Mouse (Mus musculus) liver (tissue): ENCODE data around the gene D930020B18Rik.

Experiments
- DNase-seq: peaks from one replicate; pipeline ENCODE4 v3.0.0-alpha.2; 2020; ENCODE audit warnings: mixed read lengths

The D930020B18Rik gene

DNA sequence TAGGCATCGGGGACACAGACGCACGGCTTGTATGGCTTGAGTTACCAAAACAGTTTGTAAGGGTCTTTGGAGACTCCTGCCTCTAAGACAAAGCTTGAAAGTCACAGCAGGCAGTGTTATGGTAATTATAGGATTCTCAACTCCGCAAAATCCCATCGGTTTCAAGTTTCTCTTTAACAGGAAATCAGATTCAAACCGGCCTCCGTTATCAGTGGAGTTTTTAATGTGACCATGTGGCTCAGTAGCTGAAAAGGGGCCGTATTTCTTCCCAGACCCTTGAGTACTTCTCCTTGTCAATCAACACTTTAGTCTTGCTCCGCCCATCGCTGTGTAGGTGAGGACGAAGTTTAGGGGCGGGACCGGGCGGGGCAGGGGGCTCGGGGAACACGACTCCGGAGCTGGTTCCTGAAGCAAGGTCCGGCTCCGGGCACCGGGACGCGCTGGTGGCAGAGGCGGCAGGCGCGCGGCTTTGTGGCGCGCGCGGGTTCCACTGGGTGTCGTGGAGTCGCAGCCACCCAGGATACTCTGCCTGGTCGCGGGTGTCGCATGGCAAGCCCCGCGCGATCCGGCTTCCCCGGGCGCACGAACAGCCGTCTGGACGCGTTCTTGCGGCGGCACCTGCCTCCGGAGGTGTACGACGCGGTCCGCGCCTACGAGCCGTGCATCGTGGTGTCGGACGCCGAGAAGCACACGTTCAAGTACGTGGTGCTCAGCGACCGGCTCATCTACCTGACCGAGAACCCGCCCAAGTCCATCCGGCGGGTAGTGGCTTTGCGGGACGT is at the start of gene D930020B18Rik:
Gene D930020B18Rik, plus strand, starts transcription at position 317 of the 782 bp plus-strand sequence.
- peak; percentile 23 for DNase-seq

DNA sequence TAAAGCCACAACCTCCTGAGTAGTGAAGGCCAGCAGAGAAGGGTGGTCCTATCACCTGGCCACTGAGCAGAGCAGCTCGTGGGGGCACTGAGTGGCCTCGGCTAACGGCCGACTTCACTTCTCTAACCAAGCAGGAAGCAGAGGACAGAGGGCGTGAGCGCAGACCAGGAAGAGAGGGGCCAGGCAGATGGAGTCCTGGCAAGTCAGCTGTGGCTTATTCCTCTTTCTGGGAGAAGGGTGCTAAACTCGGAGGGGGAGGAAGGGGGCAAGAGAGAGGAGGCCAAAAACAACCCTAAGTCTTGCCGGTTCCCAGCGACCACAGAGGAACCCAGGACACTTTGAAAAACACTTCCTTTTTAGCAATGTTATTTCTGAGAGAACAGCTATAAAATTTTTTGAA is 44.8 kb upstream of the D930020B18Rik start:
- DNase-seq: no peak

DNA sequence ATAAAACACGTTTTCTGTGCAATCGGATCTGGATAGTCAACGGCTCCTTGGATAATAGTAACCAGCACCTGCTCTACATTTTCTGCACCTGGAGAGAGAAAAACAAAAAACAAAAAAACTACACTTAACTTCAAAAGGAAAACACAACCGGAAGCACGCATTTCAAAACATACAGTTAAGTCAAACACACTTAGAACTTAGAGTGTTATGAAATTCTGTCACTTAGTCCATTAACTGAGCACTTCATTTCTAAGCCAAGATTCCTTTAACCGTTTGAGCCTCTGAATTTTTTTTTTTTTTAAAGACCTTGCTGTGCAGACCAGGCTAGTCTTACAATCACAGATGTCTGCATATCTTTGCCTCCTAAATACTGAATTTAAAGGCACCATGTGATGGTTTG is 40.1 kb upstream of the D930020B18Rik start:
- DNase-seq: no peak

DNA sequence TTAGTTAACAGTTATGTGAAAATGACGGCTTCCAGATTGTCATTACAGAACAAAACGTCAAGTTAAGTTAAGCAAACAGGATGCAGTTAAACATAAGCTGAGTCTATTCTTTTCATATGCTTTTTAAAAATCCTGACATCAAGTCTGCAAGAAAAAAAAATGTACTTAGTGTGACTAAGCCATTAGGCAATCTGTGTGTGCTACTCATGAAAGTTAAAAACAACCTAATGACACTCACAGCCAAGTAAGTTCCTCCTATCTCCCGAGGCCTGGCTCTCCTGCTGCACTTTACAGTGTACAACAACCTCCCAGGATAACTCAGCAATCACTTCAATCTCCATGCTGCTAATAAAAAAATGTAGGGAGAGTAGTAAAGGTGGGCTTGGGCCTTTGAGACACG is 37.8 kb upstream of the D930020B18Rik start:
- DNase-seq: no peak

DNA sequence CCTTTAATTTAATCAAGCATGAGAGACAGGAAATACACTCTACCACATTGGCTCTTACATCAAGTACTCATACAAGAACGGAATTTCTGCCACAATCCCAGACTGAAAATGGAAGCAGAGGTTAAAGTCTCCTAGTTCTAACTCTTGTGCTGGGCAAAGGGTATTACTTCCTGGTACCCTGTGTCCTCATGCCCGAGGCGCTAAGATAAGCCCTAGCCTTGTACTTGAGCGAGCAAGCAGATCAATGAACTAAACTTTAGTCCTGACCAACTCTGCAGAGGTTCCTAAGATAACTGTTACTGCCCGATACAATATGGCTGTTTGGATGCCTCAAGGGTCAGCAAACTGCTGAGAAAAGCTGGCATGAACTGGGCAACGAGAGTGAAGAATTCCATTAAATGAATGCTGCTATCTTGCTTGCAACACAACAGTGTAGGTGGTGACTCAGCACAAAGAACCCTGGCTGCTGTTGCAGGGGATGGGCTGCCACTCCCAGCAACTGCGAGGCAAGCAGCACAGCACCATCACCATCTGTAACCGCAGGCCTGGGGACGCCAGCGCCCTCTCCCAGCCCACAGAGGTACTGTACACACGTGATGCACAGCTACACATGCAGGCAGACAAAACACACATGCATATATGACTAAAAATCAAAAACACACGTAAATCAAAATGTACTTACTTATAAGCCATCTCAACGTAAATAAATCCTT is 36.6 kb upstream of the D930020B18Rik start:
- DNase-seq: peak; percentile 32

DNA sequence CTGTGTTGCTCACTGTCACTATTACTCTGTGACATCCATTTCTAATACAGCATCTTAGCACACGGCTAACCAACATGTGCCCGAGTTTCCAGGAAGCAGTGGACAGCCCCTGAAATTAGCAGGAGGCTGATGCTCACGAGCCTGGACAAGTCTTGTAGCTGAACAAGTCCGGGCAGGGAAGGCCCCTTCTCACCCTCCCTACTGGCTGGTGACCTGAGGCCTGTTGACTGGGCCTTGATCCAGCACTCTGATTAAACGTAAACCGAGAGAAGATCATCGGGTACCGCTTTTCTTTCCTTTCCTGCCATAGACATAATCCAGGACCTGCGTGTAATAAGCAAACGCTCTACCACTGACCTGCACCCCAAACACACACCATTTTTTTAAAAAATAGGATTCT is 33.2 kb upstream of the D930020B18Rik start:
- no peak for DNase-seq

DNA sequence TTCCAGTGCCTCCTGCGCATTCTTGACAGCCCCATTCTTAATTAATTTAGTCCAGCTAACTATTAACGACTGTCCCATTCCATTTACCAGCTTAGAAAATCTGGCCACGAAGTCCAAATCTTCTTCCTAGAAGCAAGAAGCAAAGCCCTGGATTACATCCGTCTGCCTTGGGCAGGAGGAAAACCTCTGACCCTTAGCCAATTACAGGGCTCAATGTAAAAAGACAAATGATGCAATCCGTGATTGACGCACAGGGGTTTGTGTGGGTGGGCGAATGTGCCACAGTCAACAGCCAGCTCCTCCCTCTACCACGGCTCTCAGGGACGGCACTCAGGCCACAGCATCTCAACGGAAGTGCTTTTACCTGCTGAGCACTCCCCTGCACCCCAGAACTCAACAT is 29.8 kb upstream of the D930020B18Rik start:
- no peak for DNase-seq

DNA sequence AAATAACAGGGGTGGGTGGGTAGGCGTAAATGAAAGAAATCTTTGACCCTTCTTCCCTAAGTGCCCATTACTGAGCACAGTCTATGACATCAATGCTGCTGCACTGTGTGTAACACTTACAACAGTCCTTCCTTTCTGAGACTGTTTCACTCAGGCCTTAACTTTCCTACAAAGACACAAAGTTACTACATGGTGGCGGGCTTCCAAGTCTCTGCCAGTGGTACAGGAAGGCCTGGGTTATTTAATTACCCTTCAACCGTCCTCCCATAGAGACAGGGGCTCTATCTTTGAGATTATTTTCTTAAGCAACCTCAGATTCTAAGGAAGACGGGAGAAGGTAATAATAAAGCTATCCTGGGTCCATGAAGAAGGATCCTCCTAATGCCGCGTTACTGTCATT is 28.9 kb upstream of the D930020B18Rik start:
- no peak for DNase-seq

DNA sequence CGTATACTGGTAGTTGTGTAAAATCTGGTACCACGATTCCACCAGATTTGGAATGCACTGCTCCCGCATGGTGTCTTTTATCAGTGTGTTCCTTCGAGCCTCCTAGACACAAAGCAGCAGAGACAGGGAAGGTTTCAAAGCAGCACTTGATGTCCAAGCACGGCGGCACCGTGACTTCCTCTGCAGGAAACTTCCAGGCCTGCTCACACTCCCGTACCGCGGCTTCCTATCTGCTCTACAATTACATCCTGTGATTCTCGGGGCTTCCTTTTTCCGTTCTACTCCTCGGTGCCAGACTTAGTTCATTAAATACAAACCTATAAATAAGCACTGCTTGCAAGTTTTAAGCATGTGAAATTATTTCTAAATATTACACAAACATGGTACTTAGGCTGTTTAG is 27.8 kb upstream of the D930020B18Rik start:
- peak; percentile 27 for DNase-seq

DNA sequence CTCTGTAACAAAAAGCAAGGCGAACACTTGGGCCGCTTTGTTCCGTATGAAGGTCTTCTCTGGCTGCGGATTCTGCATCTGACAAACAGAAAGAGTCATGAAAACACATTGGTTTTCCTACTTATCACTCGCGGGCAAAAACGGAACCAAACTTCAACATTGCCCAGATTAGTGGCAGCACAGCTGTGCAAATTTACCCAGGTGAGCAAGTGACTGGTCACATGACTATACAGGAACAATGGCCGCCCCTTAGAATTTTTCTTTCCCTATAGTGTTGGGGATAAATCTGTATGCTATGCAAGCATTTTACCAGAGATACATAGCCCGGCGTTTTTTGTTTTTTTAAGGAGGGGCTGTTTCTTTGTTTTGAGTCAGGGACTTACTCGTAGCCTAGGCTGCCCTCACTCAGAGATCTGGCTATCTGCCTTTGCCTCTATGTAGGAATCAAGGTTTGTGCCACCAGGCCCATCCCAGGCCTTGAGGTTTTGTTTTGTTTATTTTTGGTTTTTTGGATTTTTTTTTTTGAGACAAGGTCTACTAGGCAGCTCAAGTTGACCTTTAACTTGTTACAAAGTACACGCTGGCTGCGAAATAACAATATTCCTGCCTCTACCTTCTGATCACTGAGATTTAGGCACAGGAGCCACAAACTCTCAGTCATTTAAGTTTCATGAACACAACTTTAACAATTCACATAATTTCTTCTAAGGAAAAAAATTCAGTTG is 26.1 kb upstream of the D930020B18Rik start:
- DNase-seq: no peak

DNA sequence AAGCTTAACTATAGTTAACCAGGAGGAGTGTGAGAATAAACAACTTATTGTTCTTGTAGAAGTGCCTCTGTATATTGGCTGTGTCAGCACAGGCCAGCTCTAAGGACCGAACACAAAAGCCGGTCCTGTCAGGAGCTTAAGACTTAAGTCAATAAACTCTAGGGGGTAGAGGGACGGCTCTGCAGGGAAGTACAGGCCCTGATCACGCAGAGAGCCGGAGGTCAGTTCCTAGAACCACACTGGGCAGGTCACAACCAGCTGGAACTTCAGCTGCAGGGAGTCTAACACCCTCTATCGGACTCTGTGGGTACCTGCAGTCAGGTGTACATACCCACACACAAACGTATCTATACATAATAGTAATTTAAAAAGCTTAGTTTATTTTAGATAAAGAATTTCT is 25.5 kb upstream of the D930020B18Rik start:
- DNase-seq: no peak

DNA sequence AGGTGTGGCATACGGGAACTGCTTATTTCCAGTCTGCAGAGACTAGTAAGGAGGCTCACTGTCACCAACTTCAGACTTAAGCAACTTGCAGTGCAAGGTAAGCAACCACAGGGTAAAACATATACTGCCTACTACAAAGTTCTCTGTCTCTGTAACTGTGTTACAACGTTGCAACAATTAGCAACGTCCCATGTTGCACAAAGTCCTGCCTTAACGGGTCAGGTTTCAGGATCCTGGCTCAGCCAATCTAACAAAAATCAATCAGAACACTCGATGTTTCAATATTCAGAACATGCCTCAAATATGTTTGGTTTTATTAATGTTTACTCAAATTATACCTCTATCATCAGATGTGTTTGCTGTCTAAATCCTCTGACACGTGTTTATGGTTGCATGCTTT is 19.0 kb upstream of the D930020B18Rik start:
- DNase-seq: no peak

DNA sequence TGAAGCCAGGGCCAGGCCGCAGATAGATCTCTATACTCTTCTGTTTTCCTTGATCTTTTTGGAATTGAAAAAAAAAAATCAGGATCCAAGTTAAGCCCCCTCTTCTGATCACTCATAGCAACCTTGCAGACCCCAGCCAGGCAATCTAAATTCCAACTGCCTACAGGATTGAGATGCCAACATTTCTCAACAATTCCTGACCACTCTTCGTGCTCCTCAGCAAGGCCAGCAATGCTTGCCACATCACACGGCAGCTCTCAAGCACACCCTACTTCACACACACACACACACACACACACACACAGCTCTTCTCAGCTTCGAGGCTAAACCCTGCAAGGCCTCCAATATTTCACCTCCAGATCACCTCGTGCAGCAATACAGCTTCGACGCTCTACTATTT is 17.7 kb upstream of the D930020B18Rik start:
- DNase-seq: no peak

DNA sequence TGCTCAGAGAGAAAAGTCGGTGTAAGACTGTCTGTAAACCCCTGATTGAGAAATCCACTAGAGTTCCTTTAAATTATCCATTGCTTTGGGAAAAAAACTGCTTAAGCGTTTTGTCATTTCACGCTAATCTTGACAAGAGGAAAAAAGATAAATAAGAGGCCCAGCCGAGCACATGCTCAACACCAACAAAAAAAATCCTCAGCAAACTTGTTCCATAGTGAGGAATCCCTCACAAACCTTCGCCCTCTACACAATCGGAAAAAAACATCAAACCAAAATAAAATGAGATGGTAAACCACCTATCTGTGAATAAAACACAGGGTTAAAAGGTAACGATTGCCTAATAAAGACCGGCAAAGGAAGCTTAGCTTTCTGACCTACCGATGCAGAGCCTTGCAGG is 16.4 kb upstream of the D930020B18Rik start:
- DNase-seq: no peak

DNA sequence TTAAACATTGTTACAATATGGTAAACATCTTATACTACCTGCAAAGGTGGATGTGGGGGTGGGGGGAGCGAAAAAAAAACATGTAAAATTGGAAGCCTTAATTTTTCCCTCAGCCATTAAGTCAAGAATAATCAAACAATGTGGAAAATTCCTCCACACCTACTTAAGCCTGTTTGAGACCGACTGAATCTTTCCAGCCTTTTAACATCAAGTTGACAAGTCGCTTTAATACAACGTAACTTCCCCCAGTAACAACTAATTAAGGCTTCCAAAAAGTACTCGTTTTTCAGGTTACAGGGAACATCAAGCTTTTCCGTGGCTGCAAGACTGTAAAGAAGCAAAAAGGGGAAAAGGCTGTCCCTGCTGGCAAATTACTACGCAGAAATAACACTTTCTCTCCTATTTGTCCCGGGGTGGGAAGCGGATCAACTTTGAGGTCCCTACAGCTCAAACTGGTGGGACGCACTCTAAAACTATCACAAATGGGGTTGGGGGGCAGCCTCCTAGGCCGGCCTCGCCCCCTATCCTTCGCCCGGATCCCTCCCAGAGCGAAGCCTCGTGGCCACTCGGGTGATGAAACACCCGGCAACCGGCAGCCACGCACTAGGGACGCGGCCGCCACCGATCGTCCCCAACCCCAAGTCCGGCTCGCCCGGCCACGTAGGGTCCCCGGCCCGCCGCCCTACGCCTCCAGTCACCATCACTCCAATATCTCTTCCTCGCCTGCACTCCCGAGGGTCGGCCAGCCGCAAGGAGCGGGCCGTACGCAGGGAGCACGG is 15.8 kb upstream of the D930020B18Rik start:
- no peak for DNase-seq

DNA sequence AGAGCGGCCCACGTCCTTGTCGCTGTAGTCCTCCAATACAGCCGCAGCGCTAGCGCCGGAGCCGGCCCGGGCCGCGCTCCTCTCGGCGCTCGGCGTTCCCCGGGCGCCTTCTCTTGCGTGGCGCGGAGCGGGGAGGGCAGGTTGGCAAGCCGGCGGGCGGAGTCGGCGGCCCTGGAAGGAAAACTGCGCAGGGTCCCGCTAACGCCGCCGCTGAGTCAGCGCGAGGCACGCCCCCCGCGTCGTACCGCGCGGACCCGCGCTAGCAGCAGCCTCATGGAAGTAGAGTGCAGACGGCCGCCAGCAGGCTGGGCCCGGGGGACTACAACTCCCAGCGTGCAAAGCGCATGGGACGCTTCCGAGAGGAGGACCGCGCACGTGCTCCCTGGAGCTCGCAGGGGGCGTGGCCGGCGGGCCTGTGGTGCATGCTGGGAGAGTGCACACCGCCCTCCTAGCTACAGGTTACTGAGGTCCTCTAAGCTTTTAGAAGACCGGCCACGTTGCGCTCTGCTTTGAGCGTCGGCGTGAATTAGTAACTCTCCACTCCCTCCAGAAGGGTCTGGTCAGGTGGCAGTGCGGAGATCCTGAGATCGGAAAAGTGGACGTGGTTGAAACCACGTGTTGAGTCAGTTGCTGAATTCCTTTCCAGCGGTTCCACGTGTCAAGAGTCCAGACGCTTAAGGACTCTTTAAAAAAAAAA is 15.1 kb upstream of the D930020B18Rik start, which contains the start of gene Xpot:
Gene Xpot, minus strand, starts transcription at position 147 of the 697 bp plus-strand sequence.
- peak; percentile 99 for DNase-seq

DNA sequence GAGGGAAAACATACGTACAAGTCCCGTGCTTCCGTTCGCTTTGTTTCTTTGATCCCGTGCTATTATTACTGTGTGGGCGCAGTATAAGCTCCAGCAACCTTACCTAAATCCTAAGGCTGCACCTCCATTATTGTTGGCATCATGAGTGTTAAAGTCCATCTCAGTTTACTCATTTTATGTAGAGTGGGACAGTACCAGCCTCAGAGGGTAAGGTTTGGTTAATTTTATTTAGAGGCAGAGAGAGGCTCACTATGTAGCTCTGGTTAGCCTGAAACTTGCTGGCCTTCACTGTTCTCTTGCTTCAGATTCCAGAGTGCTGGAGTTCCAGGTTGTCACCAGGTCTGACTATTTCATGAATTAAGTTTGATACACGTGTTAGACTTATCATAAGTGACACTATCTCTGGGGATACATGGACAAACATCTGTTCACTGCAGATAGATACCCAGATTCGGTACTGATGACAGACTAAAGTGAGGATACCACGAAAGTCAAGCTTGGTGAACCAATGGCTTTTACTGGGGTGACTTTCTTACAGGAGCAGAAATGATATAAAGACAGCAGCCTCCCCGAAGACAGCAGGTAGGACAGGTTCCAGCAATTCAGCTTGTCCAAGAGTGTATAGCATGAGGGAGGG is 14.1 kb upstream of the D930020B18Rik start:
- no peak for DNase-seq

DNA sequence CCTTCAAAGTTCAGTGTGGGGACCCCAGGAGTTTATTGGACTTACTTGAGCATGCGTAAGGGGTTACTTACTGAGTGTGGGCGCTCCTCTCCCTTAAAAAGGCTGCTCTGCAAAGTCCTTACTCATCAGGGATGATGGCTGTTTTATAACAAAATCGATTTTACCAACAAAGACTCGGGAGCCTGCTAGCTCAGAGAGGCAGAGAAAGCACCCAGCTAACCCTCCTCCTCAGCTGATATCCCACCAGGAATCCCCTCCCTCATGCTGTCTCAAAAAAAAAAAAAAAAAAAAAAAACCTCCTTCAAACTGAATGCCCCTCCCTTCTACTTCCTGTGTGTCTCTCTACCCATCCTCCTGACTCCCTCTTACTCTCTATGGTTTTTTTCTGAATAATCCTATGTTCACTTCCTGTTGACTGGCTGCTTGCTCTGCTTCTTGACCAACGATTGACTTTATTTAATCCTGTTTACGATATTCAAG is 12.8 kb upstream of the D930020B18Rik start:
- no peak for DNase-seq

DNA sequence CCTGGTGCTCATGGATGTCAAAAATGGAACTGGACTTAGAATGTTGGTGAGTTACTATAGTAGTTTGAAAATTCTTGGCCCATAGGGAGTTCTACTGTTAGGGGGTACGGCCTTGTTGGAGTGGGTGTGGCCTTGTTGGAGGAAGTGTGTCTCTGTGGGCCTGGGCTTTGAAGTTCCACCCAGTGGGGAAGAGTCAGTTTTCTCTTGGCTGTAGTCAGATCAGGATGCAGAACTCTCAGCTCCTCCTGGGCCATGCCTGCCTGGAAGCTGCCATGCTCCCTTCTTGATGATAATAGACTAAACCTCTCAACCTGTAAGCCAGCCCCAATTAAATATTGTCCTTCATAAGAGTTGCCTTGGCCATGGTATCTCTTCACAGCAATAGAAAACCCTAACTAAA is 7.2 kb upstream of the D930020B18Rik start:
- no peak for DNase-seq

DNA sequence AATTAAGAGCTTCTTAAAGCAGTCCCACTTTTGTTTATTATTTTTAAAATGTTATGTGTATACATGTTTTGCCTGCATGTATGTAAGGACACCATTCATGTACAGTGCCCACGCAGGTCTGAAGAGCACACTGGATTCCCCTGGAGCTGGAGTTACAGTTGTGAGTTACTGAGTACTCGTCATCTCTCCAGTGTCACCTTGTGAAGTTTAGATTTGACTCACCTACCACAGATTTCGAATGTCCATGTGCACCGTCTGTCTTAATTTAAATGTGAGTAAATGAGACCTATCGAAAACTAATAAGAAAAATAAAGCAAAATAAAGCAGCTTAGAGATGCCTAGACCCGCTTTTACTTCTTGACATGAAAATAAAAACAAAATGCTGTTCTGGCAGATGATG is 5.1 kb upstream of the D930020B18Rik start:
- DNase-seq: no peak

DNA sequence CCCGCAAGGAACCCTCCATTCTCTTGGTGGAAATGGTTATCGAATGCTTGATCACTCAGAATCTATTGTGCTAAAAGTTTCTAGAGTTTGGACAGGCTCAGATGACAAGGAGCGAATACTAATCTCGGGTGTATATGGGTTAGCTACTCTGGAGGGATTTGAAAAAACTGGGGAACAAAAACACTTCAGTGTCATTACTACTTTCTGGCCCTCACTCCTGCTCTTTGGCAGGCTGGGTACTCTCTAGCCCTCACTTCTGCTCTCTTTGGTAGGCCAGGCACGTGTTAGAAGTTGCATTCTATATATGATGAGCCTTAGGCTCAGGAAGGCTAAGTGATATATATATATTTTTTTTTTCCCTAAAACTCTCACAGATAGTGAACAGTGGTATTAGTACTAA is 1.8 kb upstream of the D930020B18Rik start:
- DNase-seq: no peak
